Mouse (Mus musculus) lung, adult 2 months (tissue): ENCODE data around the gene Acsm1. TPM values are rescaled to one million over a fixed set of nuclear protein-coding genes. Genes with fewer than 3 reads are reported as not detected.

ENCODE experiments used
- DNase-seq: peaks from one replicate; pipeline ENCODE4 v3.0.0; 2022
- H3K4me1 ChIP-seq: fragments of 200-500 bp; 2 replicates; pipeline ENCODE4 v1.6.1; 2011; ENCODE audit warnings: low read length; ENCODE audit not compliant: control insufficient read depth, insufficient read depth
- H3K4me3 ChIP-seq: fragments of 200-500 bp; replicated peaks from 2 replicates; pipeline ENCODE3; 2011; ENCODE audit warnings: low read depth, mild to moderate bottlenecking, control low read depth, low read length; ENCODE audit errors: extremely low read depth
- CTCF ChIP-seq: fragments of 200-500 bp; IDR thresholded peaks from 2 replicates; pipeline ENCODE4 v1.5.1; 2011; ENCODE audit warnings: mild to moderate bottlenecking, low read length, control low read depth; ENCODE audit not compliant: insufficient read depth
- POLR2A ChIP-seq: fragments of 200-500 bp; IDR thresholded peaks from 2 replicates; pipeline ENCODE4 v1.6.1; 2011; ENCODE audit warnings: low read depth, mild to moderate bottlenecking, control low read depth, low read length, borderline replicate concordance; ENCODE audit errors: extremely low read depth
- WGBS: fragments of 180-500 bp; shearing (Covaris S2); methylation state at CpG from one replicate; pipeline ENCODE4 v1.1.7; 2018; 5-methylcytosine and 5-hydroxymethylcytosine counted together
- polyA plus RNA-seq: library from polyadenylated mRNA; depleted of rRNA; stranded (reverse); fragments of >200 nt; gene quantifications from 2 replicates; pipeline ENCODE4 v1.2.3, GENCODE M21; 2012

The Acsm1 gene
- polyA plus RNA-seq, 1 experiment: 6.2 TPM

DNA sequence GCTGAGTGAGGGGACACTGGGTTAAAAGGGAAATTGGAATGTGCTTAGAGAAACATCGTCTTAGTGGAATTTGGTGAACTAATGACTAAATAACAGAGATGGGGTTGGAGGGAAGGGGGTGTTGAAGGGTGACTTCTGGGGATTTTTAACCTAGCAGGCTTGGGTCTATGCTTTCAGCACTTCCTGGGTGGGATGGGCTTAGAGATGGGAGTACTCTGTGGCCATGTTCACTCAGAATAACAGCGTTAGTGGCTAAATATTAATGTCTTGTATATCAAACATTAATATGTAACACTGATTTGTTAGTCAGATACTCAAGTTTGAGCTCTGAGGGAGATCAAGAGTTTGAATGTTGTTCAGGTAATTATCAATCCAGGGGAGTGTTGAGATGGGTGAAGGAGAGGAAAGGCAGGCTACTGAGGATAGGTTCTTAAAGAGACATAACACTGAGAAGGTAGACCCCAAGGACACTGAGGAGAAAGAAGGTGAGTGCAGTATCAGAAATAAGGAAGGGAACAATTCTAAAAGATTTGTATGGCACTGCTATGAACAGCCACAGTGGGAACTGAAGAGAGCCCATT, 1.8 kb upstream of the Acsm1 start:
- no peak for DNase-seq
- 64% methylated on average over 2 of the region's 2 CpGs for WGBS
- TF ChIP-seq CTCF: no peak
- no peak for TF ChIP-seq POLR2A
- Histone ChIP-seq H3K4me1 (no peaks in the 10 kb centered on the region), H3K4me3 (no peak overlapping the region)

DNA sequence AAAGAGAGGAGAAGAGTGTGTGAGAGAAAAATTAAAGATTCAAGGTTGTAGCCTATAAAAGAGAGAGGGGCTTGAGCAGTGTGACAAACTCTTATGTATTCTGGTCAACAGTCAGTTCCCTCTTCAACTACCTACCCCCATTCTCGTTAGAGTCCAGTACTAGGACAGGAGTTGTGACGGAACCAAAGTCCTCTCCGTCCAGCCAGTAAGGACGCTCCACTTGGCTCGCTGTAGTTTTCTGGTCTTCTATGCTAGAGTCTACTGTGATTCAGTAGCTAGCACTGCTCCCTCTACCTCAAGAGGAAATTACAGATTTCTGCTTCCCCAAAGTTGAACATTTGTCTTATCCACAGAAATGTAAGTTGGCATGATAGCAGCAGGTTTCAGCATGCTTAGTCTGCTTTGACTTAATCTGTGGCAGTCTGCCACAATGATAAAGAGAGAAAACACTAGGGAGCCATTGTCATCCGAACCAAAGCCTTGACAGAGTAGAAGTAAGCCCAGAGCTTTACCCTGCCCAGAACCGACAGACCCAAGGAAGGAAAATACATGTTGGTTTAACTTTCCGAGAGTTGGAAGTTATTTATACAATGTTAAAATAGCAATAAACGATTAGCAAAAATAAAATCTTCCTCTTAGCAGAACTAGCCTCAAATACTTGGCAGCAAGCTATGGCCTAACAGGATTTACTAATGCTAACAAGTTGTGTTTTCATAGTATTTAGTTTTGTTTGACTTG, 731 bp upstream of the Acsm1 start:
- H3K4me1 ChIP-seq: no peaks in the 10 kb centered on the region
- DNase-seq: no peak
- 58% methylated on average over 9 of the region's 9 CpGs for WGBS
- H3K4me3 ChIP-seq: no peak overlapping the region
- TF ChIP-seq CTCF (no peak), POLR2A (no peak)

DNA sequence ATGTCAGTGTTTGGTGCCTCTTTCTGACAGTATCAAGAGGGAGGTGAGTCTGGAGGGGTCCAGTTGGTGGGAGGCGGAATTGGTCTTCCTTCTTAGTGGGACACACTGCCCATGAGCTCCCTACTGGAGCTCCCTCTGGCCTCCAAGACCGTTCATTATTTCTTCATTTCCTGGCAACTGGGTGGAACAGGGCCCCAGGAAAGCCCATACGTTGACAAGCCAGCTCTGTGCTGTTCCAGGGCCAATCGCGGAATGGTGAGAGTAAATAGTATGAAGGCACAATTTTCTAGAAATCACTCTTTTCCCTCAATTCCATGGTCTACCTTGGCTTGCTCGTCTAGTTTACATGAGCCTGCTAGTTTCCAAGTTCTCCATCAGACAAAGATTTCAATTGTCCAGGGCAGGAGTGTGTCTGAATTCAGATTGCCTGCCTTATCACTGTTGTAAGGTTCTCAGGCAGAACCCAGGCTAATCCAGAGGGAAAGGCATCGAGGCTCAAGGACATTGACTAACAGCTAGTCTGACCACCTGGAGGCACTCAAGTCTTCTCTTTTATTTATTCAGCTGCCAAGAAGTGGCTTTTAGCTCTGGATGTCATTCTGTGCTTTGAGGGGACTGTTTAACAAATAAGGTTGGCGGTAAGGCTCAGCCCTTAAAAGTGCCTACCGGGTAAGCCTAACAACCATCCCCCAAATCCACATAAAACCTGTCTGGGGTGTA, 1.1 kb downstream of the Acsm1 start:
- Histone ChIP-seq H3K4me1 (no peaks in the 10 kb centered on the region), H3K4me3 (no peak overlapping the region)
- no peak for DNase-seq
- 58% methylated on average over 9 of the region's 9 CpGs for WGBS
- TF ChIP-seq POLR2A: no peak
- no peak for TF ChIP-seq CTCF

- WGBS: 19% methylated on average over 1 of the region's 1 CpGs
Measured at GRCm38 (mm10) chr7:119616531-119616930, 9.7 kb downstream of the Acsm1 start.

DNA sequence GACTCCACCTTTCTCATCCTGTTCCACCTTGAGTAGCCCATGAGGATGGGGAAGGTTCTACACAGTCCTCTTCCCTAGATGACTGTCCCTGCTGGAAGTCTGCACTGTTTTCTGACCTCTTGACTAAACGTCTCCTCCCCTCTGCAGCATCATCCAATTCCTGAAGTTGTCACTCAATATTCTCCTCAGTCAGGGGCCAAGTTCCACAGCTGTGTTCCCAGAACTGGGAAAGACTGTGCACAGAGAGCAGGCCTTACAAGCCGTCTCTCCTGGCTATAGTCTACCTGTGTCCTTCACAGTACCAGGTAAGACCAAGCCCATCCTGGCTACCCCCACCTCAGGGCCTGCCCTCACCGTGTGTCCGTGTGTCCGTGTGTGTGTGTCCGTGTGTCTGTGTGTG, 10.8 kb downstream of the Acsm1 start:
- WGBS: 84% methylated on average over 6 of the region's 6 CpGs
- Histone ChIP-seq H3K4me3 (no peak overlapping the region), H3K4me1 (no peaks in the 10 kb centered on the region)
- no peak for DNase-seq
- TF ChIP-seq CTCF (no peak), POLR2A (no peak)

More at GRCm38 (mm10) chr7:119616531-119616930, 9.7 kb downstream of the Acsm1 start:
- Histone ChIP-seq H3K4me3 (no peak overlapping the region), H3K4me1 (no peaks in the 10 kb centered on the region)
- no peak for DNase-seq
- TF ChIP-seq POLR2A: no peak
- no peak for TF ChIP-seq CTCF

DNA sequence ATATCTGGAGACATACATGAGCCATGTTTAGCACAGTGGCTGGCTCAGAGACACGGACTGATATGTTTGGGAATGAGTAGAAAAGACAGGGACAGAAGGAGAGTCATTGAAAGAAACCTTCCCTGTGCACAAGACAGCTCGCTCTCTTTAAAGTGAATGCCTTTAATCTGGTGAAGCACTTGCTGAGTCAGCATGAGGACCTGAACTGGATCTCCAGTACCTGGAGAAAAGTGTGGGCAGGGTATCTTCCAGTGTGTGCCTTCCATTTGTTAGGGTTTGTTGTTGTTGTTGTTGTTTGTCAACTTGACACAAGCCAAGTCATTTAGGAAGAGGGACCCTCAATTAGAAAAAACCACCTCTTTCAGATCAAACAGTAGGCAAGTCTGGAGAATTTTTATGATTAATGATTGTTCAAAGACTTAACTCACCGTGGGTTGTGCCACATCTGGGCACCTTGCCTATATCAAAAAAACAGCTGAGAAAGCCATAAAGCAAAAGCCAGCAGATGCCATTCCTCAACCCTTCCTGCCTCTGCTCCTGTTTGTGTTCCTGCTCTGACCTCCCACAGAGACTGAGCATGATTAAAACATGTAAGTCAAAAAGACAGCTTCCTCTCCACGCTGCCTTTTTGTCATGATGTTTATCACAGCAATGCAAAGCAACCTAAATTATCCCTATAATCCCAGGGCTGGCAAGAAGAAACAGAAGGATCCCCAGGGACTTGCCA, 11.5 kb downstream of the Acsm1 start:
- WGBS: 46% methylated on average over 4 of the region's 4 CpGs
- no peak for DNase-seq
- Histone ChIP-seq H3K4me1 (no peaks in the 10 kb centered on the region), H3K4me3 (no peak overlapping the region)
- TF ChIP-seq CTCF (no peak), POLR2A (no peak)

GRCm38 (mm10) chr7:119620157-119620556, 13.3 kb downstream of the Acsm1 start:
- H3K4me1 ChIP-seq: no peaks in the 10 kb centered on the region
- no peak overlapping the region for H3K4me3 ChIP-seq
- DNase-seq: no peak
- TF ChIP-seq CTCF (no peak), POLR2A (no peak)

DNA sequence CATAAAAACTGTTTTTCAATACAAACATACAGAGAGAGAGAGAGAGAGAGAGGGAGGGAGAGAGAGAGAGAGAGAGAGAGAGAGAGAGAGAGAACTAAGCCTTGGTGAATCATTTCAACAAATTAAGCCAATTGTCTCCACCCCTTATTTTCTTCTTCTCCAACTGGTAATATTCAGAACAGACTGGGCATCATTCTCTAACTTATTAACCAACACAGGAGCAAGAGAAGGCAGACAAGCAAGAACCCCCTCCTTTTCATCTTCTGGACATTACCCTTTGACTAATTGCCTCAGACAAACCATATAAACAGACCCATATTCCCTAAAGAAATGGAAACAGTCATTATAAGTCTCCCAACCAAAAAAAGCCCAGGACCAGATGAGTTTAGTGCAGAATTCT, 31.9 kb downstream of the Acsm1 start:
- H3K4me1 ChIP-seq: no peaks in the 10 kb centered on the region
- no peak for DNase-seq
- no peak for TF ChIP-seq POLR2A
- TF ChIP-seq CTCF: no peak
- H3K4me3 ChIP-seq: no peak overlapping the region

GRCm38 (mm10) chr7:119642307-119642706, 35.5 kb downstream of the Acsm1 start:
- DNase-seq: no peak
- Histone ChIP-seq H3K4me1 (no peaks in the 10 kb centered on the region), H3K4me3 (no peak overlapping the region)
- TF ChIP-seq POLR2A (no peak), CTCF (no peak)
- WGBS: 64% methylated on average over 5 of the region's 5 CpGs
